Mouse (Mus musculus) limb, embryonic 10.5 days (tissue): Measurements from ENCODE around the gene C8g. TPM values are rescaled to one million over a fixed set of nuclear protein-coding genes. Genes with fewer than 3 reads are reported as not detected.

Experiments used
- DNase-seq: peaks from one replicate; pipeline ENCODE4 v3.0.0-alpha.2; 2017; ENCODE audit warnings: low spot score
- H3K27ac ChIP-seq: fragments of 300-500 bp; sonication (generic); 2 replicates; pipeline ENCODE4 v1.5.1; 2016; ENCODE audit warnings: mild to moderate bottlenecking
- H3K27me3 ChIP-seq: fragments of 300-500 bp; sonication (generic); 2 replicates; pipeline ENCODE4 v1.6.1; 2016; ENCODE audit warnings: low read depth, mild to moderate bottlenecking; ENCODE audit not compliant: poor library complexity, severe bottlenecking
- H3K36me3 ChIP-seq: fragments of 300-500 bp; sonication (generic); 2 replicates; pipeline ENCODE4 v1.6.1; 2016; ENCODE audit warnings: mild to moderate bottlenecking, moderate library complexity
- H3K4me1 ChIP-seq: fragments of 300-500 bp; sonication (generic); 2 replicates; pipeline ENCODE4 v1.6.1; 2016
- H3K4me3 ChIP-seq: fragments of 300-500 bp; sonication (generic); 2 replicates; pipeline ENCODE4 v1.5.1; 2016; ENCODE audit warnings: mild to moderate bottlenecking, moderate library complexity
- H3K9me3 ChIP-seq: fragments of 300-500 bp; sonication (generic); replicated peaks from 2 replicates; pipeline ENCODE4 v1.6.1; 2016; ENCODE audit warnings: mild to moderate bottlenecking
- WGBS: fragments of 180-500 bp; shearing (Covaris S2); methylation state at CpG from one replicate; pipeline ENCODE4 v1.1.7; 2016; 5-methylcytosine and 5-hydroxymethylcytosine counted together
- polyA plus RNA-seq: library from polyadenylated mRNA; unstranded; fragments of >200 nt; fragmentation: Nextera tagmentation; extraction: Ambion mirVana; gene quantifications from 2 replicates; pipeline ENCODE4 v1.2.1, GENCODE M21; 2016

Gene C8g
- polyA plus RNA-seq, result 6.1 and 7.0 TPM in 2 replicates

DNA sequence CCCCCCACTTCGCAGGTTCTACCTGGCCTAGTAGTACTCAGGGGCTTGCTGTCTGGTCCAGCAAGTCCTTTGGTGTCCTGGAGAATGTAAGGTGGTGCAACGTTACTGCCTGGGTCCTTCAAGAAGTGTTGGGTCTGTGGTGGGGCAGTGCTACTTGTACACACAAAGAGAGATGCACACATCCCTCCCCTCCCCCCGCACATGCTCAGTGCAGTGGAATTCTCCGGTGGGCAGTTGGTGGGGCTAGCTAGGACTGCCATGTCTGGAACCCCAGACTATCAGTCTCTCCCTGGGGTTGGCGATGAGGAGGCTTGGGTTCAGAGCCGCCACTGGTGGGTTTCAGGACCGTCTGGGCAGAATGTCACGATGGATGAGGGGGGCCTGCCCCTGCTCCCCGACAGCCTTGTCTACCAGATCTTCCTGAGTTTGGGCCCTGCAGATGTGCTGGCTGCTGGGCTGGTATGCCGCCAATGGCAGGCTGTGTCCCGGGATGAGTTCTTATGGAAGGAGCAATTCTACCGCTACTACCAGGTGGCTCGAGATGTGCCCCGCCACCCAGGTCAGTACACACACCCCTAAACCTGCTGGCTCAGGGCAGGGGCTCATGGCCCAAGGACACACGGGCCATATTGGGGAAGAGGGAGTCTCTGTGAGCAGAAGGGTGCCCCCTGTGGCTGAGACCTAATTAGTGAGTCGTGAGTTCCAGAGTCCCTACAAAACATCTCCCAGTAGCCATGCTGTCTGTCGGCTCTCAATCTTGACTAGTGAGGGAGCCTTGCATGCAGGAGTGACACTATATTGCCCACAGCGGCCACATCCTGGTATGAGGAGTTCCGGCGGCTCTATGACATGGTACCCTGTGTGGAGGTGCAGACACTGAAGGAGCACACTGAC lies at the start of gene C8g:
C8g (minus strand) TSS at position 127 of the 894 bp plus-strand sequence.
- DNase-seq, result no peak
- WGBS, result 79% methylated on average over 20 of the region's 20 CpGs

DNA sequence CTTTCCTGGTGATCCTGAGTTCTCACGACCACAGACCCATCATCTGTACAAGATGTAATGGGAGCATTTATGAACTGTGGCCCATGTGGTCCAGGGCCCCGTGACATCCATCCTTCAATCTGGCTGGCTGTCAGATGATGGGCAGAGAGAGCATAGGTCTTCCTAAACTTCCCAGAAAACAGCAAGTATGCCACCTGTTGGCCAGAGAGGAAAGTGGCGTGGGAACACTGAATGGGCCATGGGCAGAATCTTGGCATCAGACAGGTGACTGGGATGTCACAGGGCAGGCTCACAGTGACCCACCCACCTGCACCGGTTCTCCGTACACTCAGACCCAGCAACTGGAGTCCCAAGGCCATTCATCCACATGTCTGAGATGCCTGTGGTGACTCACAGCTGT lies 49.7 kb upstream of the C8g start:
- DNase-seq, result no peak
- H3K27ac ChIP-seq, result no peak overlapping the region
- WGBS, result 41% methylated on average over 5 of the region's 5 CpGs
- no peaks in the 10 kb centered on the region for H3K36me3 ChIP-seq
- peaks cover 4% of the 10 kb centered on the region; the same call in 1 of the 2 replicates for H3K4me1 ChIP-seq
- H3K4me3 ChIP-seq, result no peak overlapping the region
- H3K27me3 ChIP-seq, result no peaks in the 10 kb centered on the region
- H3K9me3 ChIP-seq, result no peaks in the 10 kb centered on the region

More for the DNA sequence above, at the start of gene C8g:
- H3K27ac ChIP-seq, result peak within 1 kb of the TSS; percentile 88
- no peaks in the 10 kb centered on the region for H3K9me3 ChIP-seq
- H3K4me3 ChIP-seq, result peak within 1 kb of the TSS; percentile 69
- H3K4me1 ChIP-seq, result peaks cover 33% of the 10 kb centered on the region
- H3K36me3 ChIP-seq, result peaks cover 41% of the 10 kb centered on the region
- no peaks in the 10 kb centered on the region for H3K27me3 ChIP-seq

DNA sequence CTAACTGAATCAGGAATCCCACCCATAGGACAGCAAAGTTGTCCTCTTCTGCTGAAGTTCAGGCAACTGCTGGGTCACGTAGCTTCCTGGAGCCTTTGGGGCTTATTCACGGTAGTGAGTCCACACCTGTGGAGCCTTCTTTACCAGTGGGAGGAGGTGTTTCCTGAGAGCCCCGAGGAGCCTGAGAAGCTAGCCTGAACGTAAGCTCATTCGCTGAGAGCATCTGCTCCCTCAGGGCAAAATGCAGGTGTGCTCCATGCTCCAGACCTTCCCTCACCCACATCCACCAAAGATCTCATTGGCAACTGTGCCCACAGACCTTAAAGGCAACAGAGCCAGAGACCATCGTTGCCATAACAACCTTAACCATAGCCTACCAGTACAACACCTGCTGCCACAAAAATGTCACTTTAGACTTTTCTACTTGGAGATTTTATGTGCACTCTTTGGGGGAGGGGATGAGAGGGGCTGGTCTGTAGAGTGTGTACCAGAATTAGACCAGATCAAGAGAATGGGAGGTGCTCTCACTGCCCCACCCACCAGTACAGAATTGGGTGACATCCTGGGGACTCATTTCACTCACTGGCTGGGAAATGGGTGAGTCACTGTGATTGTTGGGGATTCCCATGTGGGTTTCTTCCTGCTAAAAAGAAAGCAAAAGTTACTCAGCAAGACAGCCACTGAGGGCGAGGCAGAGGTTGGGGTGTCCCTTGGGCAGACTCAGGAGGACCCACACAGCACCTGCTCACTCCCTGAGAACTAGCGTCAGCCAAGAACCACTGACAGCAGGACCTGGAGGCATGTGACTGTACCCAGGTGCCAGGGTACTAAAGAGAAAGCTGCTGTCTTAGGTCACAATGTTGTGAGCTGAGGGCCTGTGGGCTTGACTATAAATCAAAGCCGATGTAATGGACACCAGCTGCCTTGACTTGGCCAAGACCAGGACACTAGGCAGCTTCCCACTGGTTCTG lies 47.8 kb upstream of the C8g start:
- Histone ChIP-seq H3K4me1 (peaks cover 18% of the 10 kb centered on the region), H3K27ac (no peak overlapping the region), H3K36me3 (peaks cover 9% of the 10 kb centered on the region), H3K4me3 (no peak overlapping the region), H3K9me3 (no peaks in the 10 kb centered on the region), H3K27me3 (no peaks in the 10 kb centered on the region)
- WGBS, result 76% methylated on average over 9 of the region's 9 CpGs
- no peak for DNase-seq

DNA sequence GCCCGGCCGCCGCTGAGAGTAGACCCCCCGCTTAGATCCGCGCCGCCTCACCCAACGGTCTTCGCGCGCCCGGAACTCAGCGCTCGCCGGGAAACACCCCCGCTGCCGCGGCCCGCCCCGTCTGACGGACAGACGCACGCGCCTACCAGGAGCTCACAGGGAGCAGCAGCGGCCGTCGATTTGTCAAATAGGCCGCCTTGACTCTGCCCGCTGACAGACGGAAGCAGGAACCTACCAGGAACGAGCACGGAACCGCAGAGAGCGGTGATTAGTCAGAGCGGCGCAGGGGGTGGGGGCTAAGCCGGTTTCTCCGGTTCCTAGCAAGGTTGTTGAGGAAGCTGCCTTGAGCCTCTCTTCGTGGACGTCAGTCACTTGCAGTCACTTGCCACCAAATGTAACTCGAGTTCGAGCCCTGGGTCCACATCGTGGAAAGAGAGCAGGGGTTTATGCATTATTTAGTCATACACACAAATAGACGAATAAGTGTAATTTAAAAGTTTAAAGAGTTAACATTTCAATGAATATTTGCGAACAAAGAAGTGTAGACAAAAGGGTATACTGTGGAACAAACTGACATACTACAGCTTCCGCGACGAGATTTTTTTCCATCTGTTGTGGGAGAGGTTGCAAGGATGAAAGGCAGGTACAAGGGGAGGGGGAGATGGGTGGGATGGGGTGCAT lies 45.4 kb upstream of the C8g start, which contains the start of gene Traf2:
Traf2 (minus strand) TSS at position 130 of the 681 bp plus-strand sequence.
- Histone ChIP-seq H3K4me3 (peak within 1 kb of the TSS; percentile 78), H3K36me3 (peaks cover 12% of the 10 kb centered on the region), H3K4me1 (peaks cover 23% of the 10 kb centered on the region), H3K27me3 (no peaks in the 10 kb centered on the region), H3K27ac (peak within 1 kb of the TSS; percentile 93), H3K9me3 (no peaks in the 10 kb centered on the region)
- peak; percentile 96 for DNase-seq
- 4% methylated on average over 48 of the region's 48 CpGs for WGBS

DNA sequence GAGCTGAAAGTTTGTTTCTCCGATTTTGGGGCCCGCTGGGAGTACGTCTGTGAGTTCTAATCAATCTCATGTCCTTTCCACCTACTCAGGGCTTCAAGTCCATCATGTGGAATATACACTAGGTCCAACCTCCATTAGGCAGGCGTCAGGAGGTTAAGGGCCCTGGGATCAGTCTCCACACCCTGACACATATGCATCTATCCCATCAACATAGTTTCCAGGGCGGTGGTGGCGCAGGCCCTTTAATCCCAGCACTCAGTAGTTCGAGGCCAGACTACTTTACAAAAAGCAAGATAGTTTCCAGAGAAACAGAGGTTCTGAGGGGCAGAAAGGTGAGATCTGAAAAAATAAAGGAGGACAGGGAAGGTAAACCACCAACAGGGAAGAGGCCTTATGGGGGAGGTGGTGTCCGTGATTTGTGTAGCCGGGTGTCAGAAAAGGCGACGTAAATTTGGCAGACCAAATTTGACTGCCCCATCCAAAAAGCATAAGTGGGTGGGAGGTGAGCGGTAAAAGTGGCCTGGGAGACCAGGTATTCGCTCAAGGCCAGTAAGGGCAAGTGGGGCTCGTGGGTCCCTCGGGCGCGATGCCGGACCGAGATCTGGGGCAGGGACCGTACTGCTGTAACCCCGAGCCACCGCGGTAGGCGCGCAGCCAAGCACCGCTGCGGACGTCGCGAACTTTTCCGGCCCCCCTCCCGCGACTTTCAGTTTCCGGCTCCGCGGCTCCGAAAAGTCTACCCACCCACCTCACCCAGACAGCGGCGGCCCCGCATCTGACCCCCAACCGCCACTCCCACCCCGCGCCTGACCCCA lies 44.7 kb upstream of the C8g start:
- Histone ChIP-seq H3K9me3 (no peaks in the 10 kb centered on the region), H3K27ac (peak overlapping the region; percentile 93), H3K36me3 (peaks cover 12% of the 10 kb centered on the region), H3K4me3 (peak overlapping the region; percentile 78), H3K4me1 (peaks cover 23% of the 10 kb centered on the region), H3K27me3 (no peaks in the 10 kb centered on the region)
- DNase-seq, result no peak
- 9% methylated on average over 43 of the region's 43 CpGs for WGBS

DNA sequence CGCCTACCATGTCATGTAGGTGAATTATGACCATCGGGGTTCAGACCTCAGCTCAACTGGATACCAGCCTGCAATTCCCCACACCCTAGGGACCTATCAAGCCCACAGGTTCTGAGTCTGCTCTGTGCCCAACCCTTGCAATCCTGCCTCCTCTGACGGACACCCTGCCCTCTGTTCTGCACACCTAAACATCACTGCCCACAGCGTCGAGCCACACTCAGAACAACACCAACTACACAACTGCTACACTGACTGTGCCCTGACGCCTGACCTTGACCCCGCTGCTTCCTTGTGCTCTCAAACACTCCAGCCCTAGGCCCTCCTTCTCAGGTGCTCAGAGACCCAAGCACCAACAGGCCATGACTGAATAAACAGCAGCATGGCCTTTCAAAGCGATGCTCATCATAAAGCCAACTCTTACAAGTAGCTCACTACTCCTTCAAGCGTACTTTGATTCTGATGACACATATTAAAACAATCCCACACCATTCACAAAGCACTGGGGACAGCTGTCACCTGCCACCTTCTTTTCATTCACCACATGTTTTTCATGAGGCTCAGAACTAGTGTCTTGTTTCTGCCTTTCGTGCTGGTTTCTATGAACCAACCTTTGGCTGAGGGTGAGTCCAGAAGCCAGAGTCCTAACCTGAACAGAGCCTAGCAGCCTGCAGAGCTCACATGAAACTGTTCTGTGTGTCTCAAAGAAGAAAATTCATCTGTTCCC lies 40.3 kb upstream of the C8g start:
- Histone ChIP-seq H3K4me1 (peaks cover 22% of the 10 kb centered on the region), H3K36me3 (peaks cover 47% of the 10 kb centered on the region), H3K9me3 (no peaks in the 10 kb centered on the region), H3K4me3 (no peak overlapping the region), H3K27ac (no peak overlapping the region), H3K27me3 (no peaks in the 10 kb centered on the region)
- no peak for DNase-seq
- WGBS, result 81% methylated on average over 10 of the region's 10 CpGs

DNA sequence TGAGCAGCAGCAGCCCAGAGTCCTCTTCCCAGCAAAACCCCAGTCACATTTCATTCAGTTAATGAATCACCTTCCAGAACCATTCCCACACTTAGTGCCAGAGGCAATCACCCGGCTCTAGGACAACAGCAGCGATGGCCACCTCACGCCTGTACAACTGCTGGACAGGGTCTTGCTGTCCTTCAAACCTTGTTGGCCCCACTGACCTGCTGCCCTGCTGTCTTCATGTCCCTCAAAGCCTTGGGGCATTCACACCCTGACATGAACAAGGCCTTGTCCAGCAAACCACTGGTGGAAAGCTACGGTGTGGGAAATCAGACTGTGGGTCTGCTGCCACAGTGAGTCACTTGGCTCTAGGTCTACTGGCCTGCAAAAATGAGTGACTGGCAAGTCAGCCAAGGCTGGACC lies 39.0 kb upstream of the C8g start:
- 97% methylated on average over 4 of the region's 4 CpGs for WGBS
- no peak overlapping the region for H3K4me3 ChIP-seq
- no peak for DNase-seq
- peaks cover 16% of the 10 kb centered on the region for H3K4me1 ChIP-seq
- no peak overlapping the region for H3K27ac ChIP-seq
- H3K9me3 ChIP-seq, result no peaks in the 10 kb centered on the region
- H3K36me3 ChIP-seq, result peaks cover 59% of the 10 kb centered on the region
- no peaks in the 10 kb centered on the region for H3K27me3 ChIP-seq

DNA sequence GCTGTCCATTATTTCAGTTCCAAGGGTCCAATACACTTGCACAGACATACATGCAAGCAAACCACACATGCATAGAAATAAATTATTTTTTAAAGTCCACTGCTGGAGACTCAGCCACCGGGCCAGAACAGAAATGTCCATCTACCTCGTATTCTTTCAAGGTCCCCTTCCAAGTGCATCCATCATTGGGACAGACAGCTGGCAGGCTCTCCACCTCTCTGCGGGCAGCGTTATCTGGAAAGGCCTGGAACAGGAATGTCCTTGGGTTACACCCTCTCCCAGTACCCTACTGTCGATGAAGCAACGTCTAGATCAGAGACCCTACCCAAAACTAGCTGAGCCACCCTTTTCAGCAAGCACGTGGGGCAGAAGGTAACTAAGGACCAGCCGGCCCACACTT lies 35.0 kb upstream of the C8g start:
- no peaks in the 10 kb centered on the region for H3K27me3 ChIP-seq
- H3K9me3 ChIP-seq, result no peaks in the 10 kb centered on the region
- no peak for DNase-seq
- H3K4me3 ChIP-seq, result no peak overlapping the region
- H3K36me3 ChIP-seq, result peaks cover 86% of the 10 kb centered on the region
- H3K27ac ChIP-seq, result no peak overlapping the region
- 91% methylated on average over 8 of the region's 8 CpGs for WGBS
- 0 out of 2 replicates have a peak, but pooled peaks cover 2% of the 10 kb centered on the region for H3K4me1 ChIP-seq

DNA sequence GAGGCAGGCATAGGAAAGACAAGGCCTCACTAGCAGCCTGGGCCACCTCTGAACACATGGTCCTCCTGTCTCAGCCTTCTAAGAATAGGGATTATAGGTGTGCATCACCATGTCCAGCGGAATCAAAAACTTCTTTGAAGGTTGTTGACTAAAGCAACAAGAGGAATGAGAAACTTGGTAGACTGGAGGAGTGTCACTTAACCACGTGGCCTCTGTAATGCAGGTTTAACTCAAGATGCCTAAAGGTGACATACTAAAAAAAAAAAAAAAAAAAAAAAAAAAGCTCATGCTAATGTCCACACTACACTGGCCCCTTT lies 33.3 kb upstream of the C8g start:
- no peaks in the 10 kb centered on the region for H3K4me1 ChIP-seq
- H3K36me3 ChIP-seq, result peaks cover 96% of the 10 kb centered on the region
- H3K27me3 ChIP-seq, result no peaks in the 10 kb centered on the region
- H3K9me3 ChIP-seq, result no peaks in the 10 kb centered on the region
- no peak for DNase-seq
- WGBS, result 92% methylated on average over 2 of the region's 2 CpGs
- H3K27ac ChIP-seq, result no peak overlapping the region
- H3K4me3 ChIP-seq, result no peak overlapping the region

DNA sequence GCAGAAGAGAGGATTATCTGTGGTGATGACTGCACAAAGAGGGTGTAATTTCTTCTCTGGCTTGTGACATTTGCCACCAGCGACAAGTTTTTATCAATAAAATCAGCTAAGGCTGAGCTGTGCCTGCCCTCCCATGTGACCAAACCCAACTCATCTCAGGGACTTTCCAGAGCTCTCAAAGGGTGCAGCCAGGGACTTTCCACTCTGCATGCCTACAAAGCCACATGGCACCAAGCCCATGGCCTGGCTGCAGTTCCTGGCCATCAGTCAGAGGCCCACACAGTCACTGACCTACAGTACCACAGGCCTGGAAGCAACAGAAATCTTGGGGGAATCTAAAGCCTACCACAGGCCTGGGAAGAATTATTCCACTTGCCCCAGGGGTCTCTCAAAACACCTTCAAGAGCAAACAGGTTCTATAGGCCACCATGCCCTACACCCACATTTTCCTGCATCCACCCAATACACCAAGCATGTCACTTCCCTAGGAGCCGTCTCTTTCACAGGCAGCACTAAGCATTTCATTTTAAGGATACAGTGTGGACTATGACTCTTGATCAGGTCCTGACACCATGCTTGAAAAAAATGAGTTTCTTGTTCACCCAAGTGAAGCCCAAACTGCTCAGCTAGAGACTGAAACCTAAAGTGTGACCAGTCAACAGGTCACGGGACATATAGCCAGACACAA lies 32.8 kb upstream of the C8g start:
- DNase-seq, result no peak
- Histone ChIP-seq H3K36me3 (peaks cover 96% of the 10 kb centered on the region), H3K4me3 (no peak overlapping the region), H3K27me3 (no peaks in the 10 kb centered on the region), H3K4me1 (no peaks in the 10 kb centered on the region), H3K9me3 (no peaks in the 10 kb centered on the region), H3K27ac (no peak overlapping the region)
- WGBS, result 90% methylated on average over 3 of the region's 3 CpGs

DNA sequence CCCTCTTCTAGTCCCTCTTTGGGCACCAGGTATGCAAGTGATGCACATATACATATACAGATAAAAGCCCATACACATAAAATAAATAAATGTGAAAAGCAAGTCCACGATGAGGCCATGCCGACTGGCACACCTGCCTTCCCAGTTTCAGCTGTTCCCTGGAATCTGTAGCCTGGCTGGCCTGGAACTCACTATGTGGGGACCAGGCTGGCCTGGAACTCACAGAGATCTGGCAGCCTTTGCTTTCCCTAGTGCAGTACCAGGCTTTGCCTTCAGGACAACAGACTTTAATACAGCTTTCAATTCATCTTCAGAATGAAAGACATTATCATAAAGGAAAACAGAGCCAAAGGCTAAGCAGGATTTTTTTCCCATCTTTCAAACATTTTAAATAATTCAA lies 32.2 kb upstream of the C8g start:
- WGBS, result 95% methylated on average over 2 of the region's 2 CpGs
- Histone ChIP-seq H3K27ac (no peak overlapping the region), H3K9me3 (no peaks in the 10 kb centered on the region), H3K4me1 (no peaks in the 10 kb centered on the region), H3K36me3 (peaks cover 97% of the 10 kb centered on the region), H3K27me3 (no peaks in the 10 kb centered on the region), H3K4me3 (no peak overlapping the region)
- no peak for DNase-seq
